Mouse (Mus musculus) midbrain, embryonic 11.5 days (tissue): ENCODE measurements at regions not wholly inside any gene's neighbourhood (a gene's known extent, or its start where the extent isn't known, plus 50 kb on each side); places are given as distances from the start of the nearest gene placed in this dataset.

Source experiments
- ATAC-seq: fragments of 200-750 bp; cut with Nextera tagmentation; 2 replicates; pipeline ENCODE4 v1.8.0; 2017; ENCODE audit warnings: moderate TSS enrichment, moderate library complexity; ENCODE audit not compliant: low FRiP score
- DNase-seq: peaks from one replicate; pipeline ENCODE4 v3.0.0; 2015; ENCODE audit warnings: low spot score; ENCODE audit errors: missing footprints
- H3K27ac ChIP-seq: fragments of 300-500 bp; sonication (generic); 2 replicates; pipeline ENCODE4 v1.5.1; 2014; ENCODE audit warnings: low read depth, low read length
- H3K27me3 ChIP-seq: fragments of 300-500 bp; sonication (generic); 2 replicates; pipeline ENCODE4 v1.6.1; 2014; ENCODE audit warnings: mild to moderate bottlenecking, low read length, moderate library complexity, mixed read lengths; ENCODE audit not compliant: control insufficient read depth, insufficient read depth
- H3K36me3 ChIP-seq: fragments of 300-500 bp; sonication (generic); 2 replicates; pipeline ENCODE4 v1.6.1; 2014; ENCODE audit warnings: mild to moderate bottlenecking, low read length, moderate library complexity, mixed read lengths; ENCODE audit not compliant: control insufficient read depth, insufficient read depth
- H3K4me1 ChIP-seq: fragments of 300-500 bp; sonication (generic); 2 replicates; pipeline ENCODE4 v1.6.1; 2014; ENCODE audit warnings: low read length; ENCODE audit not compliant: control insufficient read depth, insufficient read depth
- H3K4me2 ChIP-seq: fragments of 300-500 bp; sonication (generic); 2 replicates; pipeline ENCODE4 v1.6.1; 2014; ENCODE audit warnings: mild to moderate bottlenecking, moderate library complexity
- H3K4me3 ChIP-seq: fragments of 300-500 bp; sonication (generic); 2 replicates; pipeline ENCODE4 v1.5.1; 2014; ENCODE audit warnings: low read depth, low read length
- H3K9ac ChIP-seq: fragments of 300-500 bp; sonication (generic); 2 replicates; pipeline ENCODE4 v1.6.1; 2014; ENCODE audit warnings: low read length
- H3K9me3 ChIP-seq: fragments of 300-500 bp; sonication (generic); 2 replicates; pipeline ENCODE4 v1.6.1; 2016; ENCODE audit warnings: low read length; ENCODE audit not compliant: control insufficient read depth
- WGBS: fragments of 180-500 bp; shearing (Covaris S2); extraction: QIAGEN DNeasy Blood & Tissue Kit; methylation state at CpG from one replicate; pipeline ENCODE4 v1.1.7; 2014; 5-methylcytosine and 5-hydroxymethylcytosine counted together

DNA sequence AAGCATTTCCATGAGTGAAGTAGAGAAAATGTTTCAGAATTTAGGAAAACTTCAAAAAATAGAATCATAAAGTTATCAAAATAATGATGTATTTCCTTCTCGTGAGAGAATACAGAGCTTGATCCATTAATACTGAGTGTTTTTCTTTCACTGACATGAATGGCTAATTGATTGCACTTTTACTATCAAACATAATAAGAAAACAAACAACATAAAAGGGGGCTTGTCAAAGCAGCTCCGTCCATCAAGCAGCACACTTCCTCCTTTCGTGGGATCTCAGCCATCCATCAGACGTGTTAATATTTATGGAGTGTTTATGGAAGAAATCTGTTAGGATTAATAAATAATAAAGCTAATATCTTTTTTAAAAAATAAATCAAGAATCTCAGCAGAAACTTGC, 130.0 kb upstream of the Tox3 start:
- no peak for DNase-seq
- Histone ChIP-seq H3K27me3 (no peaks in the 10 kb centered on the region), H3K4me2 (no peak overlapping the region), H3K4me1 (no peaks in the 10 kb centered on the region), H3K9me3 (no peaks in the 10 kb centered on the region), H3K27ac (no peak overlapping the region), H3K4me3 (no peak overlapping the region), H3K9ac (no peak overlapping the region), H3K36me3 (no peaks in the 10 kb centered on the region)
- ATAC-seq: no peak
- WGBS: 78% methylated on average over 4 of the region's 4 CpGs

DNA sequence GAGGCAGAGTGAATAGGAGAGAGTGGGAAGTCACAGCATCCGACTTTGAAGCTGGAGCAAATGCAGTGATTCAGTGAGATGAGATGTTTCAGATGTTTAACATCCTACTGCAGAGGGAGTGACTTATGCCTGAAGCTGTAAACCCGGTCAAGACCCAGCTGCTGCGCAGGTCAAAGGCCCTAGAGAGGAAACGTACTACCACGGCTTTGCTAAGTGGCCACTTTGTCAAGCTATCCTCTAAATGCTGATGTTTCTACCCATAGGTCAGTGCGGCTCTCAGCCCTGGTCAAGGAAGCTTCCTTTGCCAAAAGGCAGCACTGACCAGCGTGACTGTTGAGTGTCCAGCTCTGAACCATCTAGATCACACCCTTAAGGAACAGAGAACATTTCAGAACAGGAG, 125.9 kb upstream of the Tox3 start:
- Histone ChIP-seq H3K4me2 (no peak overlapping the region), H3K9ac (no peak overlapping the region), H3K36me3 (no peaks in the 10 kb centered on the region), H3K4me1 (no peaks in the 10 kb centered on the region), H3K9me3 (no peaks in the 10 kb centered on the region), H3K27me3 (no peaks in the 10 kb centered on the region), H3K27ac (no peak overlapping the region), H3K4me3 (no peak overlapping the region)
- WGBS: 85% methylated on average over 7 of the region's 7 CpGs
- DNase-seq: peak; percentile 33
- no peak for ATAC-seq

DNA sequence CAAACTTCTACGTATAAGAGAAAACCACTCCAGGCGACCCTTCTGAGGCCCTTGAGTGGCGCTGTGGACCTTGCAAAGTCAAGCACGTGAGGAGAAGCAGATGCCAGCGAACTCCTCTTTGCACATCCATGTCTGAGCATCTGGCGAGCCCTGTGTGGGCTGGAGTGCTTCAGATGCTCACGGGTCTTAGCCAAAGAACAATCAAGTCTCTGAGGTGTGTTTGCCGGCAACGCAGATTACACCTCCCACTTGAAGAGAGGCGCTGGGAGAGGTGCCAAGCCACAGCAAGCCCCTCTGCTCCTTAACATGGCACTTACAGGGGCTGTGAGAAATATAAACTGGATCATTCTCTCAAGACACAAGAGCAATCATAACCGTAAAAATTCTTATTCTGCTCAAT, 122.7 kb upstream of the Tox3 start:
- Histone ChIP-seq H3K36me3 (no peaks in the 10 kb centered on the region), H3K4me3 (no peak overlapping the region), H3K4me1 (no peaks in the 10 kb centered on the region), H3K27ac (no peak overlapping the region), H3K9me3 (no peaks in the 10 kb centered on the region), H3K27me3 (no peaks in the 10 kb centered on the region), H3K9ac (no peak overlapping the region), H3K4me2 (no peak overlapping the region)
- 88% methylated on average over 11 of the region's 11 CpGs for WGBS
- ATAC-seq: no peak
- peak; percentile 26 for DNase-seq

DNA sequence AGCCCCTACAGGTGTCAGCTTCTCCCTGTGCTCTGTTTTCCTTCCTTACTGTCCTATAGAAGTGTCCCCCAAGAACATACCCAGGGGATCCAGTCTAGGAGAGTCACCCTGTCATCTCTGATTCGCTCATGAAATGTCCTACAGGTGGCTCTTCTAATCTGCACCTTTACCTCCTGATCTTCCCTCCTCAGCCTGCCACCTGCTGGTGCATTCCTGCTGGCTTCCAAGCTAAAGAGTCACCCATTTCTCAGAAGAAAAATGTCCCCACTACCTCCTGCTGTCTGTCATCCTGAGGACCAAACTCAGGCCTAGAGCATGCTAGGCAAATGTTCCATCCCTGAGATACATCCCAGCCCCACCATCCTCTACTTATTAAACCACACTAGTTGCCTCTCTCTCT, 115.6 kb upstream of the Tox3 start:
- H3K36me3 ChIP-seq: no peaks in the 10 kb centered on the region
- WGBS: 54% methylated on average over 1 of the region's 1 CpGs
- no peak for ATAC-seq
- H3K27me3 ChIP-seq: no peaks in the 10 kb centered on the region
- no peak overlapping the region for H3K4me3 ChIP-seq
- no peaks in the 10 kb centered on the region for H3K4me1 ChIP-seq
- no peak overlapping the region for H3K27ac ChIP-seq
- H3K4me2 ChIP-seq: no peak overlapping the region
- peak; percentile 33 for DNase-seq
- H3K9me3 ChIP-seq: no peaks in the 10 kb centered on the region
- no peak overlapping the region for H3K9ac ChIP-seq

DNA sequence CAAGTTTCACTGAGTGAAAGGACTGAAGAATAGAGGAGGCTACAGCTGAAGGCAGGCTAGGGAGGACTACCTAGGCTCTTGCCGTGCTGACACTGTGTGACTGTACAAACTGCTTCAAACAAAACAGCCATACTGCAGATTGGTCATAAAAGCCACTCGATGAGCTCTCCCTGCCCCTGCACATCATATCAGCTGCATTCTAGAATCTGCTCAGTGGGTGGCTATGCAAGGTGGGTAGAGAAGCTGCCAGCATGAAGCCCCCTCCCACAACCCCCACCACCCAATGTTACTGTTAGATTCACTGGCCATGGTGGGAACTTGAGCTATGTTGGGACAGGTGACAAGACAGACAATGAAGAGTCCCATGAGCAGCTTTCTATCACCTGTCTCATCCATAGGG, 107.2 kb upstream of the Tox3 start:
- Histone ChIP-seq H3K27ac (no peak overlapping the region), H3K4me1 (peaks cover 9% of the 10 kb centered on the region; the same call in 1 of the 2 replicates)
- WGBS: 97% methylated on average over 2 of the region's 2 CpGs

DNA sequence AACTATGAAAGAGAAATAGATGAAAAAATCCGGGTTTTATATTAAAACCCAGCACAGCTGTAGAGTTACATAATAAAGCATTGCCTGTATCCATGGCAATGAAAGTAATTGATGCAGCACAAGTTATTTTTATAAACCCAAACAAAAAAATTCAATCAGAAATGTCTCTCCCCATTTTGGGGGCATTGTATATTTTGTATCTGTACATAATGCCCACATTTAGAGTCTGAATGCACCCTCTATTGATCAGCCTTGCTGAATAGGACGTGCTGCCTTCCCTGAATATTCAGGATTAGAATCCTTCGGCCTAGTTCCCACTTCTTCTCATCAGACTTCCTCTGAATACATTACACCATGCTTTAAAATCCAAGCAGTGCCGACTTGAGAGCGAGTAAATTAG, 106.0 kb upstream of the Tox3 start:
- Histone ChIP-seq H3K4me2 (no peak overlapping the region), H3K36me3 (no peaks in the 10 kb centered on the region), H3K9ac (no peak overlapping the region), H3K4me1 (peaks cover 9% of the 10 kb centered on the region; the same call in 1 of the 2 replicates), H3K27me3 (no peaks in the 10 kb centered on the region), H3K4me3 (no peak overlapping the region), H3K27ac (no peak overlapping the region), H3K9me3 (no peaks in the 10 kb centered on the region)
- peak; percentile 30; the same call in 1 of the 2 replicates for ATAC-seq
- WGBS: 50% methylated on average over 5 of the region's 5 CpGs
- DNase-seq: peak; percentile 82

More for the DNA sequence above, 107.2 kb upstream of the Tox3 start:
- no peaks in the 10 kb centered on the region for H3K9me3 ChIP-seq
- H3K4me3 ChIP-seq: no peak overlapping the region
- H3K27me3 ChIP-seq: no peaks in the 10 kb centered on the region
- no peak overlapping the region for H3K9ac ChIP-seq
- H3K36me3 ChIP-seq: no peaks in the 10 kb centered on the region
- no peak overlapping the region for H3K4me2 ChIP-seq
- ATAC-seq (no peak), DNase-seq (peak; percentile 79)

DNA sequence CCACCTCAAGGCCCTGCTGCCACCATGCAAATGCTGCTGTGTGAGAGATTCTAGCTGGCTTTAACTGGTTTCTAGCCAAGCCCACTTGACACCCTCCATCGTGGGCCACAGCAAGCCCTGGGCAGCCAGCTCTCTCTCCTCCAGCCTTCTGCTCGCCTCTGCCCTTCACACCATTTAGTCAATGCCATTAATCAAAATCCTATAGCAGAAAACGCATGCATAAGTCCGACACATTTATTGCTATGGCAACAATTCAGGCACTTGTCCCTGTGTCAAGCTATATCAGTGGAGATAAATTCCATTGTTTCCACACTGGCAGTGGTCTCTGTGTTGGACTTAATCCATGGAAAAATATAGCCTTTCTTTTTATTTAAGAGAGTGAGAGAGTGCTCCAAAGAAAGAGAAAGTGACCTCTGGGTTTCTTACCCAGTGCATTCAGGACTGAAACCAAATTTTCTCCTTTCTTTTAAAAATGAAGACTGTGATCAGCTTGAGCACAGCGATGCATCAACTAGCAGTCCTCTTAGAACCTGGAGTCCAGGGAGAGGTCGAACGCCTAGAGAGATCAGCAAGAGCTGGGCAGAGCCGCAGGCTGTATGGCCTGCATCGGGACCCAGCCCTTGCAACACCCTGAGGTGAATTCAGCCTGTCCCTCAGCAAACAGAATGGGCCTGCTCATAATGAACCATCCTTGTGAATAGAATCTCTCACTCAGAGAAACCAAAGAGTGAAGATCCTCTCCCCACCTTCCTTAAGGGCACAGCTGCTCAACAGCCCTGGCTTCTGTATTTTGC, 93.1 kb upstream of the Tox3 start:
- ATAC-seq (peak; percentile 88), DNase-seq (peak; percentile 90)
- 0 out of 2 replicates have a peak overlapping the region, but pooled peaks have one; percentile 1 for H3K9ac ChIP-seq
- H3K4me3 ChIP-seq: no peak overlapping the region
- 22% methylated on average over 9 of the region's 9 CpGs for WGBS
- no peak overlapping the region for H3K4me2 ChIP-seq
- H3K4me1 ChIP-seq: peaks cover 12% of the 10 kb centered on the region
- peak overlapping the region; percentile 71 for H3K27ac ChIP-seq
- H3K27me3 ChIP-seq: no peaks in the 10 kb centered on the region
- H3K36me3 ChIP-seq: no peaks in the 10 kb centered on the region
- 0 out of 2 replicates have a peak, but pooled peaks cover 3% of the 10 kb centered on the region for H3K9me3 ChIP-seq

DNA sequence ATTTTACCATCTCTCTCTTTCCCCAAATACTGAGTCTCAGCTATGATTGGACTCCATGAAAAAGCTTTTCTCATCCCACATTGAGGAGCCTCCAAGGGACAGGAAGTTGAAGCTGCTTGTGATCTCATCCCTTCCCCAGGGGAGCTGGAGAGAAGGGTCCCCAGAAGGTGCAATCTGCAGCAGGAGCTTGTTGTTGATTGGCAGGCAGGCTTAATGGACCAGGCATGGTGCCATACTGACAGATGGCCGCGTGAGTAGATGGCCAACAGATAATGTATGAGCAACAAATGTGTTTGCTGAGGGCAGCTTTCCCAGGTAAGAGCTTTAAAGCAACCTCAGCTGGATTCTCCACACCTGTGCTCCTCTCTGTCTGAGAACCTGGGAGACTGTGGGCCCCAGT, 65.9 kb upstream of the Tox3 start:
- Histone ChIP-seq H3K9me3 (no peaks in the 10 kb centered on the region), H3K9ac (no peak overlapping the region), H3K4me2 (no peak overlapping the region), H3K27me3 (no peaks in the 10 kb centered on the region), H3K36me3 (no peaks in the 10 kb centered on the region), H3K4me3 (no peak overlapping the region), H3K27ac (no peak overlapping the region), H3K4me1 (no peaks in the 10 kb centered on the region)
- WGBS: 74% methylated on average over 2 of the region's 2 CpGs
- ATAC-seq (no peak), DNase-seq (no peak)
